Mouse (Mus musculus) heart, adult 8-10 months (tissue): ENCODE results near the gene Epha6. TPM values are rescaled to one million over a fixed set of nuclear protein-coding genes. Genes with fewer than 3 reads are reported as not detected.

ENCODE experiments used
- DNase-seq: peaks from one replicate; pipeline ENCODE4 v3.0.0; 2022; ENCODE audit warnings: low spot score
- total RNA-seq, 4 experiments: library from RNA; stranded (reverse); gene quantifications; 2 replicates each; pipeline ENCODE4 v1.2.4; 2022

The Epha6 gene
- under 1 TPM in 2 of 4 experiments, not detected in 2; 0.14 to 0.22 TPM for total RNA-seq

- no peak for DNase-seq
Observed at GRCm38 (mm10) chr16:60605061-60605831, at the start of gene Epha6. Epha6 (minus strand) TSS chr16:60605531.

DNA sequence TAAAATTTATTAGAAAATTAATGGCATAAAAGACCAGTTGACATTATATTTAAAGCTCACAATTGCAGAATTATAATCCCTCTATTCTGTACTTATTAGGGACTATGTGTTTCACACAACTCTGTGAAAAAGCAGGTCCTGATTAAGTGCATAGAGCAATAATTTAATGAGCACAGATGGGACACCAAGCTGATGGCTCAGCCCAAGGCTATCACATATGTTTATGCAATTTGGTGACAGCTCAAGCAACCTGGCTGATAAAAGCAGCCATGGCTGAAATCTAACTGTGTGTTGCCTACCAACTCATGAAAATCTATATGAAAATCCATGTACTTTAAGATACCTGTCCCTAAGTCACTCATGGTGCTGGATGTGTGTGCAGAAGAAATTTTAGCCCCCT lies 46.4 kb upstream of the Epha6 start:
- no peak for DNase-seq

- no peak for DNase-seq
Observed at GRCm38 (mm10) chr16:60628091-60628490, 22.8 kb upstream of the Epha6 start.

GRCm38 (mm10) chr16:60605832-60606583 lies 677 bp upstream of the Epha6 start:
- no peak for DNase-seq

DNA sequence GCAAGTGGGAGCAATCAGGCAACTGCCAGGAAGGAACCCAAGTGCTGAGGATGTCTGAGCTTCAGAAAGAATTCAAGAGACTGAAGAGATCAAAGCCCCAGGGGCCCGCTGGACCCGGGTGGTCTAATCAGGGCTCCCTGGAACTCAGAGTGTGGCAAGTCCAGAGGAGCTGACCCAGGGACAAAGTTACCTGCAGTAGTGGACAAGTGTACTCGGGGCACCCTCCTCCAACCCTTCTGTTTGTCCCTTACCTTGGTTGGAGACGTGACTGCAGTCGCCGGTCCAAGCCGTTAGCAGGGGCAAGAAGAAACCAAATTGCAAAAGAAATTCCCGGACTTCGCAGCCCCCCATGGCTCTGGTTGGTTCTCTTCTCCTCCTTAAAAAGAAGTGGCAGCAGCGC lies 718 bp downstream of the Epha6 start:
- no peak for DNase-seq

- DNase-seq = no peak
Observed at GRCm38 (mm10) chr16:60585322-60585721, 20.0 kb downstream of the Epha6 start.

- DNase-seq = no peak
Observed at GRCm38 (mm10) chr16:60584695-60585094, 20.6 kb downstream of the Epha6 start.

- DNase-seq = no peak
Observed at GRCm38 (mm10) chr16:60570546-60570945, 34.8 kb downstream of the Epha6 start.

GRCm38 (mm10) chr16:60544385-60544784 lies 60.9 kb downstream of the Epha6 start:
- DNase-seq = no peak

GRCm38 (mm10) chr16:60538233-60538632 lies 67.1 kb downstream of the Epha6 start:
- DNase-seq = no peak

DNA sequence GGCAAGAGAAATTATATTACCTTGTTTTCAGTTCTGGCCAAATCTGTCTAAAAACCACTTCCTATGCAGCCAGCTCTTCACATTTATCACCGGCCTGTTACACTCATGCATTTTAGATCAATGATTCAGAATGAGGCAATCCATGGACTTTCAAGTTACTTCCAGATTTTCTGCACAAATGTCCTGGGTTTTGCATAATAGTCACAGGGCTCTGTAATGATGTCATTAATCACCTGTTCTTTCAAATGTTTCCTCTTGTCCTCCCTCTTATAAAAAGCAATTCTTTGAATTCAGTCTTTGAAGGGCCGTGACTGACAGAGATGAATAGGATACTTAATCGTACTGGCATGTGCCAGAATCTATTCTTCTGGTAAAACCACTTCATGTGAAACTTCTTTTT lies 95.6 kb downstream of the Epha6 start:
- no peak for DNase-seq

DNA sequence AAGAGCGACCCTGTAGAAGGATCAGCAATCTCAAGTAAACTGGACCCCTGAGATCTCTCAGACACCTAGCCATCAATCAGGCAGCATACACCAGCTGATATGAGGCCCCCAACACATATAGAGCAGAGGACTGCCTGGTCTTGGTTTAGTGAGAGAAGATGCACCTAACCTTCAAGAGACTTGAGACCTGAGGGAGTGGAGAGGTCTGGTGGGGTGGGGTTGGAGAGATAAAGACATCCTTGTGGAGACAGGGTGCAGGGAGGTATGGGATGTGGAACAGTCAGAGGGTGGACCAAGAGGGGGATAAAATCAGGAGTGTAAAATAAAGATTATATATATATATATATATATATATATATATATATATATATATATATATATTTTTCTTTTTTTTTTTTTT lies 105.8 kb downstream of the Epha6 start:
- no peak for DNase-seq

GRCm38 (mm10) chr16:60475776-60476175 lies 129.6 kb downstream of the Epha6 start:
- no peak for DNase-seq

DNA sequence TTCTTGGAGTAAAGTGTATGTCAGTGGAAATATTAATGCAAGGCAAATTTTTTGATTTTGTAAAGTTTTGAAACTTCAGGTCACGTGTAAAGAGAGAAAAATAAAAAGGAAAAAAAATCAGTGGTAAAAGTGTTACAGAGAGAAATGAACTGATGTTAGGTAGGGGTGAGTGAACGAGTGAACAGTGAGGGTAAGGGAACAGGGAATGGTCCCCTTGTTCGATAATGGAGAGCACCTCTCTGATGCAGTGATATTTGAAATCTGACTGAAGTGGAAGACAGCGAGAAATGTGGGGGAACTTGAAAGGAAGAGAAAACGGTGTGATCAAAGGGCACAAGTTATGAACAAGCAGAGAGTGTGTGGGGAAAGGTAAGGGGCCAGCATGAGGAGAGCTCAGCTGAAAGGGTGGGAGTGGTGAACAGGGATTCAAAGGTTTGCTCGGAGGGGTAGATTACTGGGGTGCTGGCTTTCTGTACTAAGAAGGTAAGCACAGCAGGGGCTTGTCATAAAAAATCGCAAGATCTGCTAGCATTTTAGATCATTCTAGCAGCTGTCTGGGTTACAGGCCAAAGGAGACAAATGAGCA lies 137.0 kb downstream of the Epha6 start:
- no peak for DNase-seq

DNA sequence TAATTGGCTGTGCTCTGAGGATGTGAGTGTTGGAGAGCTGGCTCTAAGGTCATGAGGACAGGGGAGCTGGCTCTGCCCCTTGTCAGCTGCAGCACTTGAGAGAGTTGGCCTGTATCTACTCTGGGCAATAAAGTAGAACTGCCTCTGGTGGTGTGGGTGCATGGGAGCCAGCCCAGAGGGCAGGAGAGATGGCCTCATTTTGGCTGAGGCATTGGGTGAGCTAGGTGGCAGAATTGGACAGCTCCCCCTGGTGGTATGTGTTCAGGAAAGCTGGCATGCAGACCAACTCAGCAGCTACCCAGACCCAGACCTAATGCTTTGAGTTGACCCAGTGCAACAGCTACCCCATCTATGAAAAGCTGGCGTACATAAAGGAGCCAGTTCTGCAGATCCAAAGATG lies 170.0 kb downstream of the Epha6 start:
- DNase-seq = peak; percentile 26

DNA sequence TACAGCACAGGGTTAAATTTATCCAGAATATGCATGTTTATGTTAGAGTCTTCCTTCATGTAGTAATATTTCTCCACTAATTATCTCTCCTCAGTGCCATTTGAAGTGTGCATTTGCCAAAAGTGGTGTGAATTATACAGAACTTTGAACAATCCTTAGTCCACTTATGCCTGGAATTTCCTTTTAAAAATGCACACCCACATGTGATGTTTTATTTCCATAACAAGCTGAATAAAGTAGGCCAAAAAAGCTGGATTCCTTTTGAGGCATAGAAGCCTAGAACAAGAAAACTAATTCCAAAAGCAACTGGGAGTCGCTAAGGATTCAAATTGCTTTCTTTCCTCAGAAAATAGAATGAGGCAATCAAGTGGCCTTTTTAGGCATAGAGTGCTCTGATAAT lies 171.1 kb downstream of the Epha6 start:
- DNase-seq = no peak

DNA sequence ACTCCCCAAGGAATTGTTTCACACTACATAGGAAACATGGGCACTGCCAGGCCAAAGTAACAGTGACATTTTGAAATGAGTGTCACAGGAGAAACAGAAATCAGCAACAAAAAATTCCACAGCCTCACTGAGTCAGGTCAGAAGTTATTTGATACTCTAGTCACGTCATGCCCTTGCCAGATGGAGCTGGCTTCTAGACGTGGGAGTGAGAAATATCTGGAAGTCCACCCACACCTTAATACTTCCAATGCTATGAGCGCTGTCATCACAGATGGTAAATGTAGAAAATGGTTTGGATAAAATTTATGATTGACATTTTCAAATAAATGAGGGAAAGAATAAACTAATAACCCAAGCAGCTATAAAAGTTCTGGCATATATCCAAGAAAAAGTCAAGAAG lies 210.0 kb downstream of the Epha6 start:
- no peak for DNase-seq

- no peak for DNase-seq
Observed at GRCm38 (mm10) chr16:60392961-60393360, 212.4 kb downstream of the Epha6 start.

DNA sequence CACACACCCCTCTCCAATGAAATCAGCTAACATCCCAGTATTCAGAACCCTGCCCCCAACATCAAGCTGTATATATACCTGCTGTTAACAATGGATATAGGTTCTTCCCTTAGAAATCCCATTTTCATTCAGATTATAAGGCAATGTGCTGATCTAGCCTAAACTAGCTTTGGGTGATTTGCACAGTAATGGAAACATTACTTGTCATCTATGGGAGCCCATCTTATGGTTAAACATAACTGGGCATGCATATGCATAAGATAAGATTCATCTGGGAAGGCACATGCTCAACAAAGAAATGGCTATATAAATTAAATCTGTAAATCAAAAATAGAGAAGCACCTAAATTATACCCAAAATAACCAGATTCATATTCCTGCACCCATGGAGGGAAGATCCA lies 230.2 kb downstream of the Epha6 start:
- no peak for DNase-seq

- no peak for DNase-seq
Observed at GRCm38 (mm10) chr16:60283963-60284362, 321.4 kb downstream of the Epha6 start.

DNA sequence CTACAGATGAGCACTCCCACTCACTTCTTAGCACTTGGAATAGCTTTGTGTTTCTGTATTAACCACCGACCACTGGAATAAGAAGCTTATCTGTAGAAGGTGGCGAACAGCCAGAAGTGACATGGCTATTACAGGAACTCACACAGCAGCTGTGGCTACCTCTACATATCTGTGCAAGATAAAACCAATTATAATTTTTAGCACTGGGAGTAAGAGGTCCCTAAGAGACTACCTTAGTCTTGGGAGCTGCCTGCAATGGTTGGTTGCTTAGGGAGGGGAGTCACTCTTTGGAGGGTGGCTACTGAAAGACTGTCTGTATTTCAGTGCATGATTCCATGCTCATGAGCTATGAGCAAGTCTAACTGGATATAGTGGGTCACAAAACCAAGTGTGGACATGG lies 331.2 kb downstream of the Epha6 start:
- no peak for DNase-seq
